Mouse (Mus musculus): ENCODE measurements around the gene Fam149b. TPM values are rescaled to one million over a fixed set of nuclear protein-coding genes. Genes with fewer than 3 reads are reported as not detected.

The Fam149b gene
- polyA plus RNA-seq, 1 experiment = 17.7 TPM

GRCm38 (mm10) chr14:20379087-20379640 is 31.2 kb downstream of the Fam149b start:
- Histone ChIP-seq H3K4me3 (ENCODE audit: insufficient read depth, poor library complexity, severe bottlenecking) (no peak overlapping the region), H3K36me3 (ENCODE audit: control insufficient read depth, insufficient read depth) (peaks cover 58% of the 10 kb centered on the region)
- TF ChIP-seq USF1 (IDR thresholded peaks at IDR 0.05; ENCODE audit: low read depth) (no peak), FOSL1 (IDR thresholded peaks at IDR 0.05; ENCODE audit: insufficient read depth, low read length, poor library complexity, severe bottlenecking) (no peak), MYOD1 (IDR thresholded peaks at IDR 0.05; ENCODE audit: control insufficient read depth, insufficient read length, low read depth) (no peak), MYOG (IDR thresholded peaks at IDR 0.05; ENCODE audit: control insufficient read depth, extremely low read depth, insufficient read length) (no peak), CEBPB (IDR thresholded peaks at IDR 0.05; ENCODE audit: low read depth) (no peak), CTCF (IDR thresholded peaks at IDR 0.05; ENCODE audit: control insufficient read depth, insufficient read depth, insufficient read length) (no peak)

GRCm38 (mm10) chr14:20379753-20380430 is 31.9 kb downstream of the Fam149b start:
- no peak overlapping the region for H3K4me3 ChIP-seq (ENCODE audit: insufficient read depth, poor library complexity, severe bottlenecking)
- no peak overlapping the region for H3ac ChIP-seq (ENCODE audit: control insufficient read depth, insufficient read length, low read depth)
- peaks cover 61% of the 10 kb centered on the region for H3K36me3 ChIP-seq (ENCODE audit: control insufficient read depth, insufficient read depth)
- H3K27me3 ChIP-seq (ENCODE audit: control insufficient read depth, insufficient read depth, insufficient read length) = no peaks in the 10 kb centered on the region
- TF ChIP-seq CEBPB (IDR thresholded peaks at IDR 0.05; ENCODE audit: low read depth) = no peak
- TF ChIP-seq MYOG (IDR thresholded peaks at IDR 0.05; ENCODE audit: control insufficient read depth, extremely low read depth, insufficient read length) = no peak
- no peak for TF ChIP-seq CTCF (IDR thresholded peaks at IDR 0.05; ENCODE audit: control insufficient read depth, insufficient read depth, insufficient read length)
- no peak for TF ChIP-seq MAX (IDR thresholded peaks at IDR 0.05)
- no peak for TF ChIP-seq FOSL1 (IDR thresholded peaks at IDR 0.05; ENCODE audit: insufficient read depth, low read length, poor library complexity, severe bottlenecking)
- TF ChIP-seq MYOD1 (IDR thresholded peaks at IDR 0.05; ENCODE audit: control insufficient read depth, insufficient read length, low read depth) = no peak
- TF ChIP-seq USF1 (IDR thresholded peaks at IDR 0.05; ENCODE audit: low read depth) = no peak
- peaks cover 23% of the 10 kb centered on the region for H3K79me2 ChIP-seq (ENCODE audit: control insufficient read depth, insufficient read depth)
- H3K79me3 ChIP-seq (ENCODE audit: low read depth) = peaks cover 9% of the 10 kb centered on the region

More at GRCm38 (mm10) chr14:20379087-20379640, 31.2 kb downstream of the Fam149b start:
- Histone ChIP-seq H3K79me2 (ENCODE audit: control insufficient read depth, insufficient read depth) (peaks cover 16% of the 10 kb centered on the region), H3ac (ENCODE audit: control insufficient read depth, insufficient read length, low read depth) (no peak overlapping the region), H3K27me3 (ENCODE audit: control insufficient read depth, insufficient read depth, insufficient read length) (no peaks in the 10 kb centered on the region), H3K79me3 (ENCODE audit: low read depth) (peaks cover 2% of the 10 kb centered on the region)

GRCm38 (mm10) chr14:20388441-20389129 is 40.6 kb downstream of the Fam149b start, which contains the start of gene Dnajc9:
TSS of gene Dnajc9 (minus strand) at chr14:20388910.
- Histone ChIP-seq H3K79me3 (ENCODE audit: low read depth) (peaks cover 41% of the 10 kb centered on the region), H3K27me3 (ENCODE audit: control insufficient read depth, insufficient read depth, insufficient read length) (no peaks in the 10 kb centered on the region), H3K4me3 (ENCODE audit: insufficient read depth, poor library complexity, severe bottlenecking) (peak within 1 kb of the TSS; percentile 71), H3ac (ENCODE audit: control insufficient read depth, insufficient read length, low read depth) (peak within 1 kb of the TSS; percentile 95), H3K36me3 (ENCODE audit: control insufficient read depth, insufficient read depth) (peaks cover 64% of the 10 kb centered on the region), H3K79me2 (ENCODE audit: control insufficient read depth, insufficient read depth) (peaks cover 70% of the 10 kb centered on the region)
- no peak for TF ChIP-seq USF1 (IDR thresholded peaks at IDR 0.05; ENCODE audit: low read depth)
- TF ChIP-seq MAX (IDR thresholded peaks at IDR 0.05) = peak; percentile 23

GRCm38 (mm10) chr14:20389446-20390079 is 41.6 kb downstream of the Fam149b start:
- Histone ChIP-seq H3K79me3 (ENCODE audit: low read depth) (peaks cover 35% of the 10 kb centered on the region), H3K27me3 (ENCODE audit: control insufficient read depth, insufficient read depth, insufficient read length) (no peaks in the 10 kb centered on the region), H3ac (ENCODE audit: control insufficient read depth, insufficient read length, low read depth) (no peak overlapping the region), H3K79me2 (ENCODE audit: control insufficient read depth, insufficient read depth) (peaks cover 61% of the 10 kb centered on the region), H3K4me3 (ENCODE audit: insufficient read depth, poor library complexity, severe bottlenecking) (peak overlapping the region; percentile 71), H3K36me3 (ENCODE audit: control insufficient read depth, insufficient read depth) (peaks cover 55% of the 10 kb centered on the region)
- no peak for TF ChIP-seq MAX (IDR thresholded peaks at IDR 0.05)
- no peak for TF ChIP-seq MYOG (IDR thresholded peaks at IDR 0.05; ENCODE audit: control insufficient read depth, extremely low read depth, insufficient read length)
- TF ChIP-seq MYOD1 (IDR thresholded peaks at IDR 0.05; ENCODE audit: control insufficient read depth, insufficient read length, low read depth) = no peak
- TF ChIP-seq FOSL1 (IDR thresholded peaks at IDR 0.05; ENCODE audit: insufficient read depth, low read length, poor library complexity, severe bottlenecking) = no peak
- TF ChIP-seq CTCF (IDR thresholded peaks at IDR 0.05; ENCODE audit: control insufficient read depth, insufficient read depth, insufficient read length) = no peak
- TF ChIP-seq CEBPB (IDR thresholded peaks at IDR 0.05; ENCODE audit: low read depth) = no peak
- TF ChIP-seq USF1 (IDR thresholded peaks at IDR 0.05; ENCODE audit: low read depth) = no peak

- Histone ChIP-seq H3K27me3 (ENCODE audit: control insufficient read depth, insufficient read depth, insufficient read length) (no peaks in the 10 kb centered on the region), H3K79me2 (ENCODE audit: control insufficient read depth, insufficient read depth) (peaks cover 33% of the 10 kb centered on the region), H3K36me3 (ENCODE audit: control insufficient read depth, insufficient read depth) (peaks cover 31% of the 10 kb centered on the region), H3K4me3 (ENCODE audit: insufficient read depth, poor library complexity, severe bottlenecking) (peak overlapping the region; percentile 69), H3K79me3 (ENCODE audit: low read depth) (peaks cover 13% of the 10 kb centered on the region), H3ac (ENCODE audit: control insufficient read depth, insufficient read length, low read depth) (no peak overlapping the region)
- TF ChIP-seq USF1 (IDR thresholded peaks at IDR 0.05; ENCODE audit: low read depth) (no peak), MYOG (IDR thresholded peaks at IDR 0.05; ENCODE audit: control insufficient read depth, extremely low read depth, insufficient read length) (no peak), MAX (IDR thresholded peaks at IDR 0.05) (no peak)
These were observed 44.4 kb downstream of the Fam149b start for GRCm38 (mm10) chr14:20392326-20392725.
